Mouse (Mus musculus): ENCODE results near the gene Trpv4. TPM values are rescaled to one million over a fixed set of nuclear protein-coding genes. Genes with fewer than 3 reads are reported as not detected.

Gene Trpv4
- polyA plus RNA-seq, 1 experiment from 2014 or later, result 2.1 TPM

GRCm38 (mm10) chr5:114590043-114590913 lies 67.9 kb downstream of the Trpv4 start:
- no peaks in the 10 kb centered on the region for H3K27me3 ChIP-seq (ENCODE audit: control insufficient read depth, insufficient read depth, low read length)
- no peak overlapping the region for H3K27ac ChIP-seq (replicated peaks)
- no peak overlapping the region for H3K4me2 ChIP-seq (replicated peaks; ENCODE audit: low read depth)
- H3K4me1 ChIP-seq (replicated peaks; ENCODE audit: control insufficient read depth, insufficient read depth), result peaks cover 11% of the 10 kb centered on the region
- DNase-seq (ENCODE audit: low spot score), result no peak
- H3K4me3 ChIP-seq (ENCODE audit: low read depth, low read length), result no peak overlapping the region
- no peaks in the 10 kb centered on the region for H3K9me3 ChIP-seq (ENCODE audit: control insufficient read depth, low read length)
- no peak overlapping the region for H3K9ac ChIP-seq (ENCODE audit: low read length)
- H3K36me3 ChIP-seq (ENCODE audit: control insufficient read depth, insufficient read depth, low read length), result no peaks in the 10 kb centered on the region
- WGBS, result 78% methylated on average over 17 of the region's 17 CpGs
- TF ChIP-seq EP300 (optimal IDR thresholded peaks at IDR 0.05), result no peak
- no peak for TF ChIP-seq CTCF (IDR thresholded peaks at IDR 0.05; ENCODE audit: low read depth)
- ATAC-seq (ENCODE audit: low FRiP score, low TSS enrichment), result no peak

- no peak for DNase-seq (ENCODE audit: low spot score)
- Histone ChIP-seq H3K9ac (ENCODE audit: low read length) (no peak overlapping the region), H3K27me3 (ENCODE audit: control insufficient read depth, insufficient read depth, low read length) (no peaks in the 10 kb centered on the region), H3K4me1 (replicated peaks; ENCODE audit: control insufficient read depth, insufficient read depth) (peaks cover 11% of the 10 kb centered on the region), H3K4me2 (replicated peaks; ENCODE audit: low read depth) (no peak overlapping the region), H3K27ac (replicated peaks) (no peak overlapping the region), H3K36me3 (ENCODE audit: control insufficient read depth, insufficient read depth, low read length) (no peaks in the 10 kb centered on the region), H3K4me3 (ENCODE audit: low read depth, low read length) (no peak overlapping the region), H3K9me3 (ENCODE audit: control insufficient read depth, low read length) (no peaks in the 10 kb centered on the region)
- 47% methylated on average over 2 of the region's 2 CpGs for WGBS
- ATAC-seq (ENCODE audit: low FRiP score, low TSS enrichment), result no peak
- TF ChIP-seq EP300 (optimal IDR thresholded peaks at IDR 0.05), result no peak
- no peak for TF ChIP-seq CTCF (IDR thresholded peaks at IDR 0.05; ENCODE audit: low read depth)
These were observed 68.8 kb downstream of the Trpv4 start for GRCm38 (mm10) chr5:114589454-114589853.

GRCm38 (mm10) chr5:114589026-114589425 lies 69.2 kb downstream of the Trpv4 start:
- H3K4me1 ChIP-seq (replicated peaks; ENCODE audit: control insufficient read depth, insufficient read depth), result peaks cover 7% of the 10 kb centered on the region
- H3K4me2 ChIP-seq (replicated peaks; ENCODE audit: low read depth), result no peak overlapping the region
- no peak overlapping the region for H3K27ac ChIP-seq (replicated peaks)
- no peak for TF ChIP-seq CTCF (IDR thresholded peaks at IDR 0.05; ENCODE audit: low read depth)
- TF ChIP-seq EP300 (optimal IDR thresholded peaks at IDR 0.05), result no peak
- ATAC-seq (ENCODE audit: low FRiP score, low TSS enrichment) (no peak), DNase-seq (ENCODE audit: low spot score) (no peak)
- no peak overlapping the region for H3K9ac ChIP-seq (ENCODE audit: low read length)
- H3K9me3 ChIP-seq (ENCODE audit: control insufficient read depth, low read length), result no peaks in the 10 kb centered on the region
- H3K36me3 ChIP-seq (ENCODE audit: control insufficient read depth, insufficient read depth, low read length), result no peaks in the 10 kb centered on the region
- H3K4me3 ChIP-seq (ENCODE audit: low read depth, low read length), result no peak overlapping the region
- no peaks in the 10 kb centered on the region for H3K27me3 ChIP-seq (ENCODE audit: control insufficient read depth, insufficient read depth, low read length)
- 58% methylated on average over 6 of the region's 6 CpGs for WGBS

- no peak overlapping the region for H3K4me2 ChIP-seq (replicated peaks; ENCODE audit: low read depth)
- H3K27ac ChIP-seq (replicated peaks), result no peak overlapping the region
- 59% methylated on average over 10 of the region's 10 CpGs for WGBS
These were observed 69.8 kb downstream of the Trpv4 start for GRCm38 (mm10) chr5:114588416-114588815.

DNA sequence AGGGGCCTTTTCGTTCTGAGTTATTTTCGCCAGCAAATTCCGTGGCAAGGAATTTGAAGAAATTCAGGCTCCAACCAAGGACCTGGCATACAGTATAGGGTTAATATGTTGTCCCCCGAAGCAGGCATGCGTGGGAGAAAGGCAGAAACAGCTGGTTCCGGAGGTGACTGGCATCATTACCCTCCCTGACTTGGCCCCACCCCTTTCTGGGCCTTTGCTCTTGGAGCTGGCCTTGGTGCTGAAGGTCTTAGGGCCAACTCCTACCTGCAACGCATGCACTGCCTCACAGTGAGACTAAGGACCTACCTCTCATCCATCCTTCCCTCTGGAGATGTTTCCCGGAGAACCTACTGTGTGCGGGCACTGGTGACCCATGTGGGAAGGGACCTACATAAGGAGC lies 70.3 kb downstream of the Trpv4 start:
- H3K9me3 ChIP-seq (ENCODE audit: control insufficient read depth, low read length), result no peaks in the 10 kb centered on the region
- H3K9ac ChIP-seq (ENCODE audit: low read length), result no peak overlapping the region
- no peaks in the 10 kb centered on the region for H3K36me3 ChIP-seq (ENCODE audit: control insufficient read depth, insufficient read depth, low read length)
- no peak overlapping the region for H3K4me3 ChIP-seq (ENCODE audit: low read depth, low read length)
- 43% methylated on average over 9 of the region's 9 CpGs for WGBS
- DNase-seq (ENCODE audit: low spot score), result peak; percentile 86
- H3K27ac ChIP-seq (replicated peaks), result no peak overlapping the region
- H3K4me2 ChIP-seq (replicated peaks; ENCODE audit: low read depth), result no peak overlapping the region
- H3K27me3 ChIP-seq (ENCODE audit: control insufficient read depth, insufficient read depth, low read length), result no peaks in the 10 kb centered on the region
- ATAC-seq (ENCODE audit: low FRiP score, low TSS enrichment), result no peak
- peaks cover 5% of the 10 kb centered on the region; the same call in 1 of the 2 replicates for H3K4me1 ChIP-seq (replicated peaks; ENCODE audit: control insufficient read depth, insufficient read depth)
- no peak for TF ChIP-seq EP300 (optimal IDR thresholded peaks at IDR 0.05)
- TF ChIP-seq CTCF (IDR thresholded peaks at IDR 0.05; ENCODE audit: low read depth), result no peak

More at GRCm38 (mm10) chr5:114588416-114588815, 69.8 kb downstream of the Trpv4 start:
- no peak for ATAC-seq (ENCODE audit: low FRiP score, low TSS enrichment)
- DNase-seq (ENCODE audit: low spot score), result no peak
- Histone ChIP-seq H3K4me1 (replicated peaks; ENCODE audit: control insufficient read depth, insufficient read depth) (peaks cover 5% of the 10 kb centered on the region; the same call in 1 of the 2 replicates), H3K27me3 (ENCODE audit: control insufficient read depth, insufficient read depth, low read length) (no peaks in the 10 kb centered on the region), H3K9me3 (ENCODE audit: control insufficient read depth, low read length) (no peaks in the 10 kb centered on the region), H3K4me3 (ENCODE audit: low read depth, low read length) (no peak overlapping the region), H3K9ac (ENCODE audit: low read length) (no peak overlapping the region), H3K36me3 (ENCODE audit: control insufficient read depth, insufficient read depth, low read length) (no peaks in the 10 kb centered on the region)
- TF ChIP-seq CTCF (IDR thresholded peaks at IDR 0.05; ENCODE audit: low read depth), result no peak
- TF ChIP-seq EP300 (optimal IDR thresholded peaks at IDR 0.05), result no peak

DNA sequence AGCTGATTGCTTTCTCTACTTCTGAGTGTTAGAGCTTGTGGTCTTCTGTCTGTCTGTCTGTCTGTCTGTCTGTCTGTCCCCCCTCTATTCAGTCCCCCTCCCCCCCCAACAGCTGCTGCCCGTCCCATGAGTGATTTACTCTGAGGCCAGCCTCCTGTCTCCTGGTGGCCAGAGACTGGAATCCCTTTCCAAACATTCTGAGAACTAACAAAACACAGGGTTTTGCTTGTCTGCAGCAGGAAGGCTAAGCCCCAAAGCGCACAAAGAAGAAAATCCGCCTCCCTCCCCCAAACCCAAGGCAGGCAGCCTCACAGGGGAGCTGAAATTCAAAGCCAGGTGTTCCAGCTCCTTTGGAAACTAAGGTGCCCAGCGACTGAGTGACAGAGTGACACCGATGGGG lies 72.5 kb downstream of the Trpv4 start:
- Histone ChIP-seq H3K4me2 (replicated peaks; ENCODE audit: low read depth) (no peak overlapping the region), H3K4me1 (replicated peaks; ENCODE audit: control insufficient read depth, insufficient read depth) (peaks cover 5% of the 10 kb centered on the region; the same call in 1 of the 2 replicates), H3K9me3 (ENCODE audit: control insufficient read depth, low read length) (no peaks in the 10 kb centered on the region), H3K4me3 (ENCODE audit: low read depth, low read length) (no peak overlapping the region), H3K9ac (ENCODE audit: low read length) (no peak overlapping the region), H3K36me3 (ENCODE audit: control insufficient read depth, insufficient read depth, low read length) (no peaks in the 10 kb centered on the region), H3K27ac (replicated peaks) (0 out of 2 replicates have a peak overlapping the region, but pooled peaks have one; percentile 13), H3K27me3 (ENCODE audit: control insufficient read depth, insufficient read depth, low read length) (no peaks in the 10 kb centered on the region)
- DNase-seq (ENCODE audit: low spot score) (no peak), ATAC-seq (ENCODE audit: low FRiP score, low TSS enrichment) (no peak)
- TF ChIP-seq EP300 (optimal IDR thresholded peaks at IDR 0.05) (no peak), CTCF (IDR thresholded peaks at IDR 0.05; ENCODE audit: low read depth) (peak; percentile 47)
- 9% methylated on average over 5 of the region's 5 CpGs for WGBS
